Mouse (Mus musculus) testis, postnatal 14 days (tissue): ENCODE results near the gene Dop1a.

ENCODE experiments used
- DNase-seq: peaks from one replicate; pipeline ENCODE4 v3.0.0; 2021; ENCODE audit warnings: low spot score

Gene Dop1a

GRCm38 (mm10) chr9:86466990-86467870 lies at the start of gene Dop1a:
Gene Dop1a (plus strand): TSS chr9:86467154.
- DNase-seq: peak; percentile 89

GRCm38 (mm10) chr9:86417971-86418370 lies 49.0 kb upstream of the Dop1a start:
- no peak for DNase-seq

GRCm38 (mm10) chr9:86419366-86419765 lies 47.6 kb upstream of the Dop1a start:
- no peak for DNase-seq

GRCm38 (mm10) chr9:86423331-86423730 lies 43.6 kb upstream of the Dop1a start:
- DNase-seq: no peak

GRCm38 (mm10) chr9:86435510-86435909 lies 31.4 kb upstream of the Dop1a start:
- no peak for DNase-seq

GRCm38 (mm10) chr9:86436608-86437007 lies 30.3 kb upstream of the Dop1a start:
- DNase-seq: no peak

- DNase-seq: no peak
Observed at GRCm38 (mm10) chr9:86438337-86439009, 28.5 kb upstream of the Dop1a start.

- DNase-seq: no peak
Observed at GRCm38 (mm10) chr9:86442248-86442647, 24.7 kb upstream of the Dop1a start.

- no peak for DNase-seq
Observed at GRCm38 (mm10) chr9:86446847-86447246, 20.1 kb upstream of the Dop1a start.

GRCm38 (mm10) chr9:86447431-86447830 lies 19.5 kb upstream of the Dop1a start:
- DNase-seq: no peak

GRCm38 (mm10) chr9:86449581-86449980 lies 17.4 kb upstream of the Dop1a start:
- DNase-seq: peak; percentile 36

GRCm38 (mm10) chr9:86451094-86451493 lies 15.9 kb upstream of the Dop1a start:
- DNase-seq: no peak

GRCm38 (mm10) chr9:86451617-86452016 lies 15.3 kb upstream of the Dop1a start:
- DNase-seq: peak; percentile 41

GRCm38 (mm10) chr9:86453626-86454025 lies 13.3 kb upstream of the Dop1a start:
- DNase-seq: no peak

- peak; percentile 87 for DNase-seq
Observed at GRCm38 (mm10) chr9:86464151-86465105, 2.5 kb upstream of the Dop1a start, which contains the start of gene Ube2cbp. Gene Ube2cbp (minus strand): TSS chr9:86464950.

GRCm38 (mm10) chr9:86475956-86476355 lies 9.0 kb downstream of the Dop1a start:
- DNase-seq: no peak

- DNase-seq: no peak
Observed at GRCm38 (mm10) chr9:86476763-86477162, 9.8 kb downstream of the Dop1a start.

GRCm38 (mm10) chr9:86478414-86479093 lies 11.6 kb downstream of the Dop1a start:
- DNase-seq: no peak

GRCm38 (mm10) chr9:86482236-86482635 lies 15.3 kb downstream of the Dop1a start:
- no peak for DNase-seq

- DNase-seq: no peak
Observed at GRCm38 (mm10) chr9:86491740-86492139, 24.8 kb downstream of the Dop1a start.

GRCm38 (mm10) chr9:86496261-86496660 lies 29.3 kb downstream of the Dop1a start:
- DNase-seq: no peak
